Mouse (Mus musculus) T-helper 2 cell (primary cell): ENCODE data around the gene Camk2g.

Source experiments
- in situ Hi-C: fragments of 300-600 bp; cut with MboI, MseI; formaldehyde crosslinking; loops from one replicate; pipeline ENCODE4 v1.15.1; 2025; ENCODE audit warnings: high pct_unique_total_duplicates

Gene Camk2g

DNA sequence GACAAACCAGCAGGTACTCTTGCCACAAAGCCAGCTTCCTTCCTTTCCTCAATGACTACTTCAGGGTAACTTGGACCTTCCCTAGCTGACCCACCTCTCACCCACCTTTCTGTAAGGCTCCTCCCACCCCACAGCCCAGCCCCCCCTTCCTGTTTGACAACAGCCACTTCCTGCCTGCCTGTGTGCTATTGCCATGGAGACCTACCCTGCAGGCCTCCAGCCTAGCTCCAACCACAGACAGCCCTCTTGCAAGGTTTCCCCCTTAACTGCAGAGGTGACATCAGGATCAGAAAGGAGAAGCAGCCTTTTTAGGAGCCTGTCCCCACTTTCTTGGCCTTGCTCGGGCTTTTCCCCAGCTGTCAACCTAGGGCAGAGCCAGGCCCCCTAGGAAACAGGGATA lies 8.7 kb downstream of the Camk2g start:
- in situ Hi-C loops, result no loop called here

DNA sequence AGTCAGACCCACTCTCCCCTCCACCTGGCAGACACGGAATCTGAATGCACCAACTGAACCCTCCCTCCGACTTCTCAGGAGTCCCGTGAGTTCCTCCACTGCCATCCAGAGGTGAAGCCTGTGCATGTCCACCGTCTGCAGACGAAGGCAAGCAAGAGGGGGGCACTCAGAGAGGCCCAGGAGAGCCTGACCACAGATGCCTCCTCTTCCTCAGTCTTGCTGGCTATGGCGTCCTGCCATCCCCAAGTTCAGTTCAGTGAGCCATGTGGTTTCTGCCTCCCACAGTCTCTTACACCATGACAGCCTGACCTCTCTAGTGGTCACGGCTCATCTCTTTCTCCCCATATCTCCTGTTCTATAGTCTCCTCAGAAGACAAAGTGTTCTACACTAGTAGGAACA lies 9.2 kb downstream of the Camk2g start:
- in situ Hi-C loops, result loop anchor here (5.0 kb wide), 2 partner anchors 62 to 68 kb away; no protein-coding TSS in a partner anchor

DNA sequence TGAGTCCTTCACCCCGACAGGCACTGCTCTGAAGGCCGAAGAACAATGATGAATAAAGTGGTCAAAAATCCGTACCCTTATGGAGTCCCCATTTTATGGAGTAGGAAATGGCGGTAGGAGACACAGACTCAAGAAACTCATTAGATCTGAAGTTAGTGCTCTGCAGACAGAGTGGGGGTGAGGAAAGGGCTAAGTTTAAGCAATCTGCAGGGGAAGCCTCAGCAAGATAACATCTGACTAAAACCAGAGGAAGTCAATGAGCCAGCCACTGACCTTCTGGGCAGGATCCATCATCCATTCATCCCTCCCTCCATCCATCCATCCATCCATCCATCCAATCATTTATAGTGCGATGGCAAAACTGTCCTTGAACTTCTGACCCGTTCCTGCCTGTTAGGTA lies 10.4 kb downstream of the Camk2g start:
- in situ Hi-C loops, result loop anchor here (5.0 kb wide), 2 partner anchors 61 to 69 kb away; no protein-coding TSS in a partner anchor

DNA sequence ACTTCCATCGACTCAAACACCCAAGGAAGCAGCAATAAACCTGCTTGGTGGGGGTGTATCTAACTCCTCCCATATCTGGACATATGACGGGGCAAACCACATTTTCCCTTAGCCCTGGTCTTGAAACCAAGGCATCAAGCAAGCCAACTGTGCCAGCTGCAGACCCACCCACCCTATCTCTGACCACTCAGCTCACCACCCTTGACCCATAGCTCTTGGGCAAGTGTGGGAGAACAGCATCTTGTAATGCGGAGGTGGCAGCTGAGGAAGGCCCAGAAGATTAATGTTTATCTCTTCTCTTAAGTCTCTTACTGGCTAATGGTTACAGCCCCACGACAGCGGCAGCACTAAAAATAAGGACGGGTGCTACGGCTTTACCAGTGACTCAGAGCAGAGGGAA lies 11.0 kb downstream of the Camk2g start:
- in situ Hi-C loops, result loop anchor here (5.0 kb wide), 2 partner anchors 61 to 69 kb away; no protein-coding TSS in a partner anchor

DNA sequence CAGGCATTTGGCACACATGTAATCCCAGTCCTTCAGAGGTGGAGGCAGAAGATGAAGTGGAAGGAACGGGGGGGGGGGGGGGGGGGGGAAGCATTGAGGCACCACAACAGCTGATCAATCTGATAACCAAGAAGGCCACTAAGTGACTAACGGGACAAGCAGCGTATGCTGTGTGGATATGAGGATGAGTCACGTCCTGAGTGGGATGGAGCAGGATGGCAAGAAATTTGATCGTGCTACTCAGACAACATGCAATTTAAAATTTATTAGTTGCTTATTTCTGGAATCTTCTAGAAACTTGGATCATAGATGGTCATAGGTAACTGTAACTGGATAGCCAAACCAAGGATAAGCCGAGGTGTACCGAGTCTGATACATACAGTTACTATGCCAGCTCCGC lies 13.7 kb downstream of the Camk2g start:
- in situ Hi-C loops, result loop anchor here (5.0 kb wide), 2 partner anchors 58 to 72 kb away; no protein-coding TSS in a partner anchor

DNA sequence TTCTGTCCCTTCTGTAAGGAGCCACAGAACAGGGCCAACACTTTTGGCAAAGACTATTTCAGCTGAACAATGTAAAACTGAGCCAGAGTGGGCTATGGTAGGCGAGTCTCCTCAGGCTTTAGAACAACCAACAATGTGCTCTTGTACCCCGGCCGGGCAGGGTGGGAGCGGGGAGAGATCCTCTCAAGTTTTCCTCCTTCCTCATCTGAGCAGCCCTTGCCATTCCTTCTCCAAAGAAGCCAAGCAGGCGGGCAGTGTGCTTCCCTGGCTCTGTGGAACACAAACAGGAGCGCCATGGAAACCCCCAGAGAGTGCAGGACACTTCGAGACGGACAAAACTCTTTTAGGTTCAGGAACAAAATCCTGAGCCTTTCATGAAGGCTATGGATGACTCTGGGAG lies 15.4 kb downstream of the Camk2g start:
- in situ Hi-C loops, result no loop called here

DNA sequence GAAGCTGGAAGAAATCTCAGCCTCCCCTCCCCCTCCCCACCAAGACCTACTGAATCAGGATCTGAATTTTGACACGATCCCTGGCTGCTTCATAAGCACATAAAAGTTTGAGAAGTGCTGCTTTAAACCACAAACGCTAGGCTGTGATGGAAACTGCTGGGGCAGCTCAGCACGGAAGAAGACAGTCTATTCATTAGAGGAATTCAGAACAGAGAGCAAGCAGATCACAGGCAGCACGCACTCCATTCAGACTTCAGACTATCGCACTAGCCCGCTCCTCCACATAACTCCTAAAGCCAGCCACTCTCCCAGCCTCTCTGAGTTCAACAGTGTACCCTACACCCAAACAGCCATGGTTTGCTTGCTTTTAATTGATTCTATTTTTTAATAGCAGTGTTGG lies 18.2 kb downstream of the Camk2g start:
- in situ Hi-C loops, result no loop called here

DNA sequence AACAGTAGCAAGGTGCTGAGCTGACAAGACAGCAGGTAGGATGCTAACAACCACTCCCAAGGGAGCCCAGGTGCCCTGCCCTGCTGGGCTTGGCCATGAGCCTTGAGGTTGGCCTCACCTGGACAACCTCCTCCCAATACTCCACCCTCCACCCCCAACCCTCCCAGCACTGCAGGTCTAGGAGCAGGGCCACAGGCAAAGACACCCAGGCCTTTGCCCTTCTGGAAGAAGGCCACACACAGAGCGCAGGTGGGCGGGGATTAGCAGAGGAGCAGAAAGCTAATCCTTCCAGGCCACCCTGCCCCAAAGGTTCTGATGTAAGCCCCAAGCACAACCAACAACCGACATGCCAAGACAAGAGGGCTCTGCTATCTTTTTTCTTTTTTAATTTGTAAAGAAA lies 20.5 kb downstream of the Camk2g start:
- in situ Hi-C loops, result no loop called here

DNA sequence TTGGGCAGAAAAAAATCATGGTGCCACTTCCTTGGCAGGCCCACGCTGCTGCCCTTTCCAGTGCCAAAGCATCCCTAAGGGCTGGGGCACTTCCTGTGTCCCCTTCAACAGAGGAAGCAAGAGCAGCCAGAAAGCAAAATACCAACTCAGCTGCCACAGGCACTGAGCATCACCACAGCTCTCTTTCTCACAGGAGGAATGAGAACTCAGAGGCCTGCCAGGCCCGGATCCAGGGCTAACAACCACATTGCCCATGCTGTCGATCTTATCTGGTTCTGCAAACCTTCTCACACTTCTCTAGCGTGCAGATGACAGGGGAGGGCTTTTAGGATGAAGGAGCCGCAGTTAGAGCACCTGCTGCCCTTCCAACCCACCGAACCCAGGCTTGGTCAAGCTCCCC lies 21.1 kb downstream of the Camk2g start:
- in situ Hi-C loops, result no loop called here

DNA sequence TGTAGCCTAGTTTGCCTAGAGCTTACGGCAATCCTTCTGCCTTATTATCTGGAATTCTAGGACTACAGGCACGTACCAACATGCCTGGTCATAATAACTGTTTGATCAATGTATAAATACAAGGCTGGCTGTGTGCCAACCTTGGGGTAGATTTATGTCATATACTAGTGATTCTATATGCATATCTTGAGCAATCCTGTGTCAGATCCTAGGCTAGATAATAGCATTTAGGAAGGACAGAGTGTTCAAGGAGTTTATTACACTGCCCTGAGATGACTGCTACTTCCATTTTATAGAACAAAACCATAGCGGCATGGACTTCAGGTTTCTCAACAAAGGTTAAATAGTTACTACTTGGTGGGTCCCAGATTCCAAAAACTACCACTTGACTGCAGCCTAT lies 21.9 kb downstream of the Camk2g start:
- in situ Hi-C loops, result no loop called here

DNA sequence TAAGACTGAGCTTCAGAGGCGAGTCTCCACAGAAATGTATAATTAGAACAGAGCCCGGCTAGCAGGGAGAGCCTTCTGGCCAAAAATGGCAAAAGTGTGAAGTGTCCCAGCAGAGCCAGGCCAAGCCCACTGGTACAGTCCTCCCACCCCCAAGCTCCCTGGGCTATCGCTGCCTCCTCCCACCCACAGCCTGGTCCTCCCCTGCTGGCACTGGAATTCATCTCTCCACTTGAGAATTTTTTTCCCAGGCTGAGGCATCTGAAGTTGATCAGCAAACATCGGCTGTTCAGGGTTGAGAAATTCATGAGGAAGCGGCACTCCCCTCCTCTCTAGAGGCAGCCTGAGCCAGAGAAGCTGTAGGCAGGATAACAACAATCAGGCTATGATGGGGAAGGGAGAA lies 25.3 kb downstream of the Camk2g start:
- in situ Hi-C loops, result loop anchor here (10.0 kb wide), 2 partner anchors 106 to 546 kb away; no protein-coding TSS in a partner anchor

DNA sequence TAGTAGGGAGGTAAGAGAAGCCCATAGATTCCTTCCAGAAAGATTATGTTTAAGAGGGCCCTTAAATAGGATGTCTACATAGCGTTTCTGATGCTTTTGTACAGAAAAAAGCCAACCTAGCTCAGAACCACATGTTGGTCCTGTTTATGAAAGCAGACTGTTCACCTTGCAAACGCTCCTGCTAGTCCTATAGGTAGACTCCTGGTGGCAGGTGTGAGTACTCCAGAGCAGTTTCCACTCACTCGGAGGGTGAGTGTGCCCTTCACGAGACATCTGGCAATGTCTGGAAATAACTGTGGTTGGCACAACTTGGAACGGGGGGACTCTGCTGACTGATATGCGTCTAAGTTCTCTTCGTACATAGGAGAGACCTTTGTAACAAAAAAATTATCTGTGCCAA lies 26.0 kb downstream of the Camk2g start:
- in situ Hi-C loops, result loop anchor here (10.0 kb wide), 2 partner anchors 107 to 547 kb away; no protein-coding TSS in a partner anchor

DNA sequence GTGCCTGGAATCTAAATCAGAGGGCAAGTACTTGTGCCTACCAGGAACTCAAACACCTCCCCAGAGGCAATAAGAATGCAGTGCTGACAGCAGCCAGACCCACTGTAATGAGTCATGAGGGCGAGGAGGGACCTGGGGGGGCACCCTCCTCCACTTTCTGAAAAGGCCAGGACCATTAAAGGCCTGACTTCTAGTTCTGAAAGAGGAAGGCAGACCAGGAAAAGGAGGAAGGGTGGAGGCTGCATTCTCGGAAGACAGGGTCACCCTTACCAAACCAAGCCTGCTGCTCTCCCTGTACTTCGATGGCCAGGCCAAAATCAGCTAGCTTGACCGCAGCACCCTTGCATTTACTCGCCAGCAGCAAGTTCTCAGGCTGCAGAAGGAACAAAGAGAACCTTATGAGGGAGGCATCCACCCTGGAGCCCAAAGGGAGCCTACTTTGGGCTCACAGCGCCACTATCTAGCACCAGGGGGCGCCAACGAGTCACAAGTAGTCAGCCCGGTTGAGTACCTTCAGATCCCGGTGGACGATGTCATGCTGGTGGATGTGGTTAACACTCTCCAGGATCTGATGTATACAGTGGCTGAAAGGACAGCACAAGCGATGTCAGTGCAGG lies 28.1 kb downstream of the Camk2g start:
- in situ Hi-C loops, result loop anchor here (10.0 kb wide), 2 partner anchors 109 to 549 kb away; no protein-coding TSS in a partner anchor

DNA sequence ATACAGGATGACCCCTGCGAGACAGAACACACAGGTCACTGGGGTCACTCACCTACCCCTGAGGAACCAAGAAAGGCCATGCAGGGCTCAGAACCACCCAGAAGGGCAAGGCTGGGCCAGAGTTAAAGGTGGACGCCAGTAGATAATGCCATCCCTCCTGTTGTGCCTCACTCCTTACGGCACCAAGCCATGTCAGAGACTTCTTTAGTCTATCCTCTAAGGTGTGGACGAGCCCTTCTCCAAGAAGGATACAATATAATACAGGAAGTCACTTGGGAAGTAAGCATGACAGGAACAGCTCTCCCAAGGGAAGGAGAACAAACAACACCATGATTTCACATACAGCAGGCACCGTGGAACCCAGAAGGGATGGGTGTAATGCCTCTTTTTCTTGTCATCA lies 28.9 kb downstream of the Camk2g start:
- in situ Hi-C loops, result loop anchor here (10.0 kb wide), 2 partner anchors 110 to 550 kb away; no protein-coding TSS in a partner anchor

DNA sequence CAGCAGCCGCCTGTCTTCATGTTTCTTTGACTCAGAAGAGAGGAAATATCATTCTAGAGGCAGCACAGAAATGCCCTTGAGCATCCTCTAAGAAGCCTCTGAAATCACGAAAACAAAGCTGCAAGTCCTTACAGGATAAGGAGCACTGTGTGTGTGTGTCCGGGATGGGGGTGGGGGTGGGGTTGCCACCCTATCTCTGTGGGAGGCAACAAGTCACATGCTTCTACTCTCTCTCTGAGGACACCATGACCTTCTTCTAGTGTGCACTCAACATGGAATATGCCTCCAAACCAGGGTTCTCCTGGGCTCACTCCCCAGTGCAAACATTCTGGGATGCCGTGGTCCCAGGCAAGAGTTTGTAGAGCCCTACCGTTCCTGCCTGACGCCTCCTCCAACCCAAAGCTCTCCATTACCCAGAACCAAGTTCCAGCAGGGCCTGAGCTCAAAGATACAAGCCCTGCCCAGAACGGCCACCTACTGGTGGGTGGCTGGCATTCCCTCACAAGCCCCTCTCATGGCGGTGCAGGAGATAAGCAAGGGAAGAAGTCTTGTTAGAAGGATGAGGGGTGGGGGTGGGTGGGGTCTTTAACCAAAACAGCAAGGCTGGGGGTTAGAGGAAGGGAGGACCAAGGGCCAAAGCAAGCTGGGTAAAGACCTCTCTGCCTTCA lies 35.0 kb downstream of the Camk2g start:
- in situ Hi-C loops, result no loop called here

DNA sequence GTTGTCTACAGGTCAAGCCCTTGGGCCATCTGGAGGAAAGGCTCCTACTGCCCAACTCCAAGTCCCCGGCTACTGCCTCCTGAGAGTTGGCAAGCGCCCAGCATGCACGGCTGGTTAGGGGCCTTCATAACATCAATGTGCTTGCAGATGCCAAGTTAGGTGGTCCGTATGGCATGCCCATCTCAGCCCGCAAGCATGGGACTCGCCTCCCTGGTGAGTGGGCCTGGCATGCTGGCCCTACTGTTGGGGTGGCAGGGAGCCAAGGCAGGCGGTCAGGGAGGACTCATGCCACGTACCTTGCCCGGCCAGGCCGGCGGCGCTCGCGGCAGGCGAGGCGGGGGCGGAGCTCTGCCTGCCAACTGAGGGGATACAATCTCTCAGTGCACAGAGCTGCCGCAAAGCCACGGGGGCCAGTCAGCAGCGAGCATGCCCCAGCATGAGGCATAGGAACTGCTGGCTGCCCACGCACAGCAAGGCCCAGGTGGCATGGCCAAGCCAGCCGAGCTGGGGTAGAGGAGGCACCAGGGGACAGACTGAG lies 36.4 kb downstream of the Camk2g start:
- in situ Hi-C loops, result no loop called here

DNA sequence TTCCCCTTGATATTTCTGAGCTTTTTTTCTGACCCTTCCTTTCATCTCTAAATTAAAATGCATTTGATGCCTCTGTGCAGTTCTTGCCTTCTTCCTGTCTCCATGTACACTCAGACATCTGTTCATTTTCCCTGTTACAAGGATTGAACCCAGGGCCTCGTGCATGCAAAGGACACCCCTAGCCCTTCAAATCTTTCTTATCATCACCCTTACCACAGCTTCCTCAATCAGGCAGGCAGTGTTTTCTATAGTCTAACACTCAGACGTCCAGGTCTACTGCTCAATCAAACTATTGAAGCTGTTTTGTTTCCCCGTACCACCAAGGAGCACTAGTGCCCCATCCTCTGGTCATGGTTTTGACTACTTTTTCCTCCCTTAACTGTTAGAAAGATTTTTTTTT lies 40.1 kb downstream of the Camk2g start:
- in situ Hi-C loops, result no loop called here

DNA sequence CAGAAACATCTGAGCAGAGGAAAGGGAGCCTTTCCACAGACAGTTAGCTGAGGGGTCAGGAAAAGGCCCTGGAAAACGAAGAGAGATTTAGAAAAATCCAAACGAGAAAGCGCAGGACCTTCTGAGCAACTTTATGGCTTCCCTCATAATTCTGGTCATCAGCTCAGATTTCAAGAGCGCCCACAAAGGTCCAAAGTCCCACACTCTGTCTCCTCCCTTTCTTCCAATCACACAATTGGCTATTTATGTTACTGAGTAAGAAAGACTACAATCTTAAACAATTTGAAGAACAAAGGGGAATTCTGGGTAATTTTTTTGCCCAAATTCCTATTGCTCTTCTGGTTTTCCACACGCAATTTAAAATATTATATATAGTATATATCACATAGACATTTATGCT lies 43.4 kb downstream of the Camk2g start:
- in situ Hi-C loops, result no loop called here

DNA sequence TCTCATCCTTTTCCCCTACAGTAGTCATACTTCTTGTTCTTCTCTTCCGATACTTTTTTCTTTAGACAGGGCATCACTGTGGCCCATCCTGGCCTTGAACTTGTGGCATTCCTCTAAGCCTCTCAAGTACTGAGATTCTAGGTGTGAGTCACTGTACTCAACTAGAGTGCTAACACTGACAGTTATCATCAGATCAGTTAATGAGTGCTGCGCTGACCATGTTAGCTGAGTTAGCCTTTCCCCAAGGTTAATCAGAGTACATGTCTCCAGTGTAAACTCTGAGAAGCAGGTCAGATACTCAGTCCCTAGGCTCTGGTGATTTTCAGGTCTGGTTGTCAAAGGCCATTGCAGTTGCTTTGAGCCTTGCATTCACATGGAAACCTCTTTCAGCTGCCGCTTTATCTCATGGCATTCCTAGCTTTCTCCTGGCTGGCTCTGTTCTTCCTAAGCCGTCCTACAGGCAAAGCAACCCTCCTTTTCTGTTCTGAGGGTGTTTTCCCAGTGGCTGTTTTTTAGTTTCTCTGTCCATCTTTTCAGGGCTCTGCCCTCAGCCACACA lies 44.3 kb downstream of the Camk2g start:
- in situ Hi-C loops, result no loop called here

DNA sequence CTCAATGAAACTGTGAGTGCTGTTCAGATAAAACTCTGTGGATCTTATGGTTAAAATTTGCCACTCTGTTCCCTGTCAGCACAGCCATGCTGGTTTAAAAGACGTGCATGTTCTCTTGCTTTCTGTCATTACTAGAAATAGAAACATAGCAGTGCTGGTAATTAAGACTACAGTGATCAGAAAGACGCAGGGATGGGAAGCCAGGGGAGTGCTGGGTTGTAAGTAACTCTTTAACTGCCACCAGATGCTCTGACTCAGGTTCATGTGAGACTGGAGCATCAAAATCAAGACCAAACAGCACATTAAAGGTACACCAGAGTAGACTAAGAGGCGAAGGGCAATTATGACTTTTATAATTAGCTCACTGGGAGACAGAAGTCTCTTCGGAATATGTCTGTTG lies 45.5 kb downstream of the Camk2g start:
- in situ Hi-C loops, result no loop called here

DNA sequence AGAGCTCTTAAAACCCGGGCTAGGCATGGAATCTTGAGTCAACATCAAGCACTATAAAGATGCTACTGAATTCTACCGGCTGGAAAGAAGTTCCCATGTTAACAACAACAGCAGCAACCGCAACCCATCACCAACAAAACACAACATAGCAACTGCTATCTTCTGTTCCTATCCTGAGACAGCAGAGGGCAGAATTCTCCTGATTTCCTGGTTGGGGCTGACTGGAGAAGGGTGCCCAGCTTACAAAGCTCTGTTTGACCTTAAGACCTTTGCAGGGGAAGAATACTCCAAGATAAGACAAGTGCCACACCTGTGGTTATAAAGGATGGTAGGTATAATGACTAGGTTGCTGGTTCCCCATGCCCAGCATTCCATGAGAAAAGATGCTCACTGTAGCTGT lies 47.0 kb downstream of the Camk2g start:
- in situ Hi-C loops, result no loop called here

DNA sequence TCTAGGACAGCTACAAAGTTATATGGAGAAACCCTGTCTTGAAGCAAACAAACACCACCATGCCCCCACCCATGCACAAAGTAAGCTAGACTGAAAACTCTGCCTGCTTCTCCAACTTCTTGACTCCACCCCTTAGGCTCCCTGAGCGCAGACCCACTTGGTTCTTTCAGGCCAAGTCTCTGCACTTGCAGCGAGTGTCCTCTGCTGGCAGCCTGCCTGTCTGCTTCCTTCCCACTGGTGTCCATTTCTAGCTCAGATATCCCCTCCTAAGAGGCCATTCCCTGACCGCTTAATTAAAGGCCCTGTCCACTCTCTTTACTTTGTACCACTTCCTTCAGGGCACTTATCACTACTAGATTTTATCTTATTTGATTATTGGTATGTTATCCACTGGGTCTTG lies 50.3 kb downstream of the Camk2g start:
- in situ Hi-C loops, result no loop called here

DNA sequence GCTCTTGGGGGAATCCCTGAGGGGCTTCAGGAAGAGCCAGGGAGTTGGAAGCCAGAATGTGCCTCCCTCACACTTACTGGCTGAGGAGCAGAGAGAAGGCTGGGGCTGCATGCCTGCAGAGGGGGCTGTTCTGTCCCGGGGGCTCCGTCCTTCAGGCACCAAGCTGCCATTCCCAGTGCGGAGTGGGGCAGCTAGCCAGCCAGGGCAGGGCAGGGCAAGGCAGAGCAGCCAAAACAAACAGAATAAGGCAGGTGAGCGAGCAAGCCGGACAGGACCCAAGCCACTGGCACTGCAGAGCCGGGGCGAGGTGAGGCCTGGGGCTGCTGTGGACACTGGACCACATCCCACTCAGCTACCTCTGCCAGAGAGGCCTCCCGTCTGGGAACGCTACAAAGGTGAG lies 52.6 kb downstream of the Camk2g start:
- in situ Hi-C loops, result no loop called here
